Mouse (Mus musculus) kidney, adult 9 months (tissue): ENCODE results near the gene Rasl10b.

ENCODE experiments used
- DNase-seq: peaks from one replicate; pipeline ENCODE4 v3.0.0; 2022

Rasl10b gene

GRCm38 (mm10) chr11:83468765-83469164 is 59.8 kb downstream of the Rasl10b start:
- DNase-seq, result no peak
